Mouse (Mus musculus) mouse embryonic stem cell (cell line): ENCODE data around the gene Morc1.

ENCODE experiments used
- in situ Hi-C, 2 experiments: fragments of 300-500 bp; cut with MboI; formaldehyde crosslinking; loops; 1 replicate in 1 of 2; 3 replicates in 1 of 2; pipeline ENCODE4 v1.14.3; 2019 to 2020; ENCODE audit warnings: low sequenced_read_pairs in 2 of 2, low pct_unique_long_range_greater_than_20kb in 1 of 2, mixed read lengths in 1 of 2; ENCODE audit not compliant: unreplicated experiment in 1 of 2

The Morc1 gene

DNA sequence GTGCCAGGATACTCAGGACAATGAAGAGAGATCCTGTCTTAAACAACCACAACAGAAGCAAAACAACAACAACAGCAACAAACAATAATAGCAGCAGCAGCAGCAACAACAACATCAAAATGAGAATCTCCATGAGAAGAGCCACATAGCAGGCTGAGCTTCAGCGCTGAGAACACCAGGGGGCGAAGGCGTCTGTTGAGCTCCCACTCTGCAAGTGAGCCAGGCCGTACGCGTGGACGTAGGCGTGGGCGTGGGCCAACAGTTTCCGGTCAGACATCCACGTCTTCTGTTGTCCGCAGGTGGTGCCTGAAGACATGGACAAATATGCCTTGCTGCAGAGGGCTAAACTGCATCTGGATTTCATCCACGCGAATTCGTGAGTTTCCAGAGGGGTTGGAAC, at the start of gene Morc1:
TSS of gene Morc1 (plus strand) at position 211 of the 400 bp plus-strand sequence.
- in situ Hi-C loops = no loop called here

DNA sequence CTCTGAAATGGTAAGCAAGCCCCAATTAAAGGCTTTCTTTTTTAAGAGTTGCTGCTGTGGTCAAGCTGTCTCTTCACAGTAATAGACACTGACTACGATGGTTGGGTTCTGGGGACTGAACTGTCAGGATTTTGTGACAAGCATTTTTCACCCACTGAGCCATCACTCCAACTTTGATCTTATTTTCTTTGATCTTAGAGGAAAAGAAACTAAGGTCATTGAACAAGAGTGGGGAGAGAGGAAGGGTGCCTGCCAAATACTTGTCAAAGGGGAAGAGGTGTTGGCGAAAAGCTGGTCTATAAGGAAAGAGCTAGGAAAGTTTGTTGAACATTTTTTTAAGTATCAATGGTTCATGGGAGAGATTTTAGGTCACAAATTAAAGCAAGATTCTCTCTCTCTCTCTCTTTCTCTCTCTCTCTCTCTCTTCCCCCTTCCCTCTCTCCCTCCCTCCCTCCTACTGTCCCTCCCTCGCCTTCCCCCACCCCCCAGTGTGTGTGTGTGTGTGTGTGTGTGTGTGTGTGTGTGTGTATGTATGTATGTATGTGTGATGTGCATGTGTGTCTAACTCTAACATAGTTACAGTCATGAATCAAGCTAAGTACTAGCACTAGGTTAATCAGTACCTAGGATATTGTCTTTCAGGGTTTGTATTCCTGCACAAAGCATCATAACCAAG, 47.3 kb upstream of the Morc1 start:
- in situ Hi-C loops = no loop called here

DNA sequence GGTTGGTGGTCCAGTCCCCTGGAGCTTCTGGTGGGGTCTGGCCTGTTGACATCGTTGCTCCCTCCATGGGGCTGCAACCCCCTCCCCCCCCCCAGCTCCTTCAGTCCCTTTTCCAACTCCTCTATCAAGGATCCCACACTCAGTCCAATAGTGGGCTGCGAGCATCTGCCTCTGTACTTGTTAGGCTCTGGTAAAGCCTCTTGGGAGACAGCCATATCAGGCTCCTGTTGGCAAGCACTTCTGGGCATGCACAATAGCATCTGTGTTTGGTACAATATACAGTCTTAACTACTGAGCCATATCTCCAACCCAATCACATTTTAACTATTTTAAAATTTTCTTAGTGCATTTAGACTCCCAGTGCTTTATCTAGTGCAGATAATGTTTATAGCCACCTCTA, 44.1 kb upstream of the Morc1 start:
- in situ Hi-C loops = no loop called here

DNA sequence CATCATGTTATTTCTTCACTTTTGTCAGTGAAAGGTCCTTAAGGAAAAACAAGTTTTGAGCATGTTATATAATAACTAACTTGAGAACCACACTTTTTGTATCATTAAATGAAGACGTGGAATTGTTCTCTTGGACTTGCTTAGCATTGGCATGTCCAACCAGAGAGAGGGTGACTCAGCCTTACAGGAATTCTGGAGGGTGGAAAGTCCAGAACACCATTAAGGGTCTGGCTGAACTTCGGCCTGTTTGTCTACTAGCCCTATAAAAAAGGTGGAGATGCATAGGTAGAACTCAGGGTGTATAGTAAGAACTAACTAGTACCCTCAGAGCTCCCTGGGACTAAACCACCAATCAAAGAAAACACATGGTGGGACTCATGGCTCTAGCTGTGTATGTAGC, 35.8 kb upstream of the Morc1 start:
- in situ Hi-C loops = no loop called here

DNA sequence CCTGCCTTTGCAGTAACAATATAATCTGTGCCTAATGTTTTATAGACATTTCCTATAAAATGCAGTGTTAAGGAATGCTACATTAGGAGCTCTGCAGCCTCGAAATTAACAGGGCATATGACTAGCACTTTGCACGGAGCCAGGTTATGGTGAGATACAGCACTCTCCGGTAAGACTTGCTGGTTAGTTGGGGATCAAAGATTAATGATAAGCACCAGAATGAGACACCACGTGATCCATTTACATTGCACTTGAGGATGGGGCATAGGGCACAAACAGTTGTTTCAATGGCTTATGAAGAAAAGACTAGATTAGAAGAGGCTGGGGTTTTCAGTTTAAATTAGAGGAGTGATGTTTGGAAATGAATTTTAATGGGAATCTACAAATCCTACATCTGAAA, 28.1 kb upstream of the Morc1 start:
- in situ Hi-C loops = no loop called here

DNA sequence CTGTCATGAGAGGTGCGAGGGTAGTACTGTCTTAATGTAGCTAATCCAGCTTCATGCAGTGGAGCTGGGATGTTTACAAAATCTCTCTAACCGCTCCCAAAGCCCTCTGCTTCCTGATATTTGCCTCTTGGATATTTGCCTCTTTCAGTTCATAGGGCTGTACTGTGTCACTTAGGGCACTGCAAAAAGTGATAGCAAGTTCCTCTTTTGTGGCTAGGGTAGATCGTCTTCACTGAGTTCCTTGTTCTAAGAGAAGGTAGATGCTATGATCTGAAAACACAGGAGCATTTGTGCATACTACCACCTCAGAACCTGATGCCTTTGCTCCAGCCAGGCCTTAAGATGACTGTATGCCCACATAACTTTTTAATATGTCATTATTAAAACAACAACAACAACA, 27.6 kb upstream of the Morc1 start:
- in situ Hi-C loops = no loop called here

DNA sequence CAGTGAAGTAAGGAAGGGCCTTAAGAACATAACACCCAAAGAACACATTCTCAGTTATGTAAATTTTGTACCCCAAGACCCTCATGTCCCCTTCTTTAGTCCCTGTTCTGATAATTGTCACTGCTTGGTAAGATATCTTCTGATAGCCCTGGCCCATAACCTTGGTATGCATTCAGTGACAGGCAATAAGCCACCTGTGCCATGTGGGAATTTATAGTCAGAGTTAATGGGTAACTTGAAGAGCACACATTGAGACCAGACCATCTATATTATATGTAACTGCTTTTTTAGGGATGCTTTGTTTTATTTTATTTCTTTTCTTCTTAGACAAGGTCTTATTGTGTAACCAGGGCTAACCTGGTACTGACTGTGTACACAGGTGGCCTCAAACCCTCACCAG, 27.0 kb upstream of the Morc1 start:
- in situ Hi-C loops = no loop called here

DNA sequence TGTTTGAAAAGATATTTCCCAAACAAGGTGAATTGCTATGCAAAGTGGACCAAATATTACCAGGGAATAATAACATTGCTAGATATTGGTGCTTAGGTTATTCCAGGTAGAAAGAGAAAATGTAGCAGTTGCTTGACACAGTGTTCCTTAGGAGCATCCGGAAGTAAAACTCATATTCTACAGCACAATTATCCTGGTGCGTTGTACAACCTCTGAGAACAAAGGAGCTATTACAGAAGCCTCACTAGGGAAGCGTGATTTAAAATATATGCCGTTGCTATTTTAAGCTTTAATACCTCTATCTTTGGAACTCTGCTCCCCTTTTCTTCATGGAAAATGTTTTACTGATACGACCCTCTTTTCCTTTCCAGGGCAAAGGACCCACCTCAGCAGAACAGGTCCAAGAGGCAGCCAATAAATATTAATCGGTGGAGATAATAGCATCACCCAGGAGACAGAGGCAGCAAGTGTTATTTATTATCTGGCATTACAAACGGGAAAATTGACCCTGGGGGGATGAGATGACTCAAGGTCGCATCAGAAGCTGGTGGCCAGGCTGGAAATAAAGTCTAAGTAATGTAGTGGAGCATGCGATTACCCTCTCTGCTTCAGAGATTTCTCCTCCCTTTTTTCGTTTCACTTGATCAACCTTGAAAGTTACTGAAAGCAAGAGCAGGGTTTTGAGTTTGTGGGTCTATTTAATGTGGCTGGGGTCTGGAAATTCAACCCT, 25.2 kb upstream of the Morc1 start:
- in situ Hi-C loops = no loop called here

DNA sequence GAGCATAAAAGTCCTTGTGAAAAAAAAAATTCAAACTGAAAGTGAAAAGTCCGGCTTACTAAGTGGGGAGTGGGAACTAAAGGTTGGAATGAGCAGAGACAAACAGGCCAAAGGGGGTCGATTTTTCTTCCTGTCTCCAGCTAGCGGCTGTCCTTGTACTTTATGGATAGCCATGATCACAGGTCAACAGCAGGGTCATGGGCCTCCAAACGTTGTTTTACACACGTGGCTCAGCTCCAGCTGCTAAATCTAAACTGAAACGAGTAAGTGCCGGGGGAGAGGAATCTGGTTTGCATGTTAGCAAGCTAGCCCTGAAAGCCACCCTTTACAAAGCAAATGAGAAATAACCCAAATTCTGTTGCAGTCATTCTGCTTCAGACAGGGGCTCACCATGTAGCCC, 21.5 kb upstream of the Morc1 start:
- in situ Hi-C loops = no loop called here

DNA sequence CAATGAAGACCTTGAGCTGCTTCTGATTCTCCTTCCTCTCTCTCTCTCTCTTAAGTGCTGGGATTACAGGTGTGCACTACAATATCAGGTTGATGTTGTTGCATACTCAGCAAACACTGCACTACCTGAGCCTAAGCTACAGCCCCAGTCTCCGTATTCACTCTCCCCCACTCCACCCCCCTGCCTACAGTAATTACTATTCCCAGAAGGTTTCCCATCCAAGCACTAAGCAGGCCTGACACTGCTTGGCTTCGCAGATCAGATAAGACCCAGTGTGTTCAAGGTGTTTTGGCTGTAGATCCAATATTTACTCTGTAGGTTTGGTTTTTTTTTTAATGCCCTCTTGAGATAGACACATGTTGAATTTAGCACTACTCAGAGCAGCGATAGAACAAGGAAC, 20.9 kb upstream of the Morc1 start:
- in situ Hi-C loops = no loop called here

DNA sequence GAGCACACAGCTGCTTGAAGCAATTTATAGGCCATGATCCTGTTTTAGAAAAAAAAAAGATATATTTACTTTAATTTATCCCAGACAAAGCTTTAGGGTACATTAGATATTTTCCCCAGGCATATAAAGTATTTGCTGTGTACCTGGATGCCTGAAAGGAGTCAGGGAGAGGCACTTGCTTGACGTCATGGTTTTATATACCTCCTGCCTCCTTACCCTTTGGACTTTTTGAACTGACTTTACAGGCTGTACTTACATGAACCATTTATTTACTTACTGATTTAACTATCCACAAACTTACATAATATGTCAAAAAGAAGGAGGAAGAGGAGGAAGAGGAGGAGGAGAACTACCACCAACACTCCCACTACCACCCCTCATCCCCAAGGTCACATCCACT, 18.8 kb upstream of the Morc1 start, which contains the start of gene Gm5485:
TSS of gene Gm5485 (minus strand) at position 171 of the 400 bp plus-strand sequence.
- in situ Hi-C loops = no loop called here

DNA sequence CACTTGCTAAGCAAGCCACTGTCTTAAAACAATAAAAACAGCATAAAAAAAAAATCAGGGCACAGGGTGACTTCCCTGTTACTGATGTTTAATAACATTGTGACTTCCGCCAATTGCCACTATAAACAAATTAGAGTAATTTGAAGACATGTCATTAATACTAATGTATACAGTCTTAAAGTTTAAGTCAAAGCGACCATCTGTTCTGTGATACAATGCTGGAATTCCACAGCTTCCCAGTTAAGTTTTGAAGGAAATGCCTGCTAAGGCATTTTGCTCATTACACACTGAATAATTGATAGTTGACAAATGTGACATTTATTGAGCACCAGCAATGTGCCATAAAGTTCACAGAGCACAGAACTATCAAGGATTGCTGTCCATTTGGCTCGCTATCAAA, 12.5 kb upstream of the Morc1 start:
- in situ Hi-C loops = no loop called here

DNA sequence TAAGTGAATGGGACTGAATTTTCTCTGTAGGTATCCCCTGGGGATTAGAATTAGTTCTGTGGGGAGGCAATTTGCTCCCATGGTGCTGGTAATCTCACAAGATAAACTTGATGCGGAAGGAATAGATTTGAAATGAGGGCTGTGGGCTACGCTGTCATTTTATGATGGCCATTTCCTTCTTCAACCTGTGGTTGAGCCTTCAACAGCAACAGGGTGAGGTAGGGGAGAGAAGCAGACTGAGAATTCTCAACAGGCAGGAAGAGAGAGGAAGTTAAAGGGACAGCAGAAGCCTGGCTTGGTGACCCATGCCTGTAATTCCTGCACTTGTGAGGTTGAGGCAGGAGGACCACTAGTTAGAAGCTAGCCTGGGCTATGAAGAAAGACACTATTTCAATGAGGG, 12.0 kb upstream of the Morc1 start:
- in situ Hi-C loops = no loop called here

DNA sequence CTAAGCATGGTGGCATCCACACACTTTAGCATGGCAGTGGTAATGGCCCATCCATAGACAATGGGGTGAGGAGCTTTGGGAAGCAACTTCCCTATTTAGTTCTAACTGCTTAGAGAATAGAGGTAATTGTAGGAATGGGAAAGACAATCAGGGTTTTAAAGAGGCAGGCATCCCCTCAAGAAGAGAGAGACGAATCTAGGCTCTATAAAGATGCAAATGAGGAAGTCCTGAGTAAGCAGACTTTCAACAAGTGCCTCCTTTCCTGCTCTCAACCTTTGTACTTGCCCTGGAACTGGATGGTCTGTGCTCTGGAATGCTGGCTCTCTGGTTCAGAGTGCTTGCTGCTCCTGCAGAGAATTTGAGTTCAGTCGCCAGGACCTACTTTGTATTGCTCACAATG, 8.5 kb upstream of the Morc1 start:
- in situ Hi-C loops = no loop called here

DNA sequence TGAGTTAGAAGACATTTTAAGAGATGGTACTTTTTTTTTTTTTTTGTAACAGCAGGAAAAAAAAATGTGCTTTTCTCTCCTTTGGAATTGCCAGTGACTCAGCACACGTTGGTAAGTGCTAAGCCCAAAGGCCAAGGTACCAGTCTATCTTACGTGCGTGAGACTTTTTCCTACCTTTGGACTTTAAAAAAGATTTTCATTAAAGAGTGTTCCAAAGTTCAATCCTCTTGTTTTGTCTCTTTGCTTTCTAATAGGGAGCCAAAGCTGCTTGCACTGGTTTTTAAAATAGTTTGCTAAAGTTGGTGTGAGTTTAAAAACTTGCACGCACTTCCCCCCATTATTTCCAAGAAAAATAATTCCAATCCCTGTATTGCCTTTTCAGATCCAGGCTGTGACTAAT, 7.0 kb upstream of the Morc1 start:
- in situ Hi-C loops = no loop called here

DNA sequence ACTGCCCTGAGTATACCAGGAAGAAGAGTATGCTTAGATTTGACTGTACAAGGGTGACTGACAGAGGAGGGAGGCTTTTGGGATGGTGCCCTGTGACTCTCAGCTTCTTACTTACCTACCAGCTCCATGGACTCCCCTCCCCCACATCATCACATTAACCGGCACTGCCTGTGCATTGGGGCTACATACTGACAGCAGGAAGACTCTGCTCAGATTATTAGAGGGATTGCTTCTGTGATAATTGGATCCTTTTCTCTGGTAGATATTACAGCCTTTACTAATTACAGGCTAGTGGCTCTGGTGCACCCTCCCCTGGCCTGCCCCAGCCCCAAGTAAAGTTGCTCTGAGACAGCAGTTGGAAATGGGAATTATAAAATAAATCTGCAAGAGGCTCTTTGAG, 1.6 kb upstream of the Morc1 start:
- in situ Hi-C loops = no loop called here

DNA sequence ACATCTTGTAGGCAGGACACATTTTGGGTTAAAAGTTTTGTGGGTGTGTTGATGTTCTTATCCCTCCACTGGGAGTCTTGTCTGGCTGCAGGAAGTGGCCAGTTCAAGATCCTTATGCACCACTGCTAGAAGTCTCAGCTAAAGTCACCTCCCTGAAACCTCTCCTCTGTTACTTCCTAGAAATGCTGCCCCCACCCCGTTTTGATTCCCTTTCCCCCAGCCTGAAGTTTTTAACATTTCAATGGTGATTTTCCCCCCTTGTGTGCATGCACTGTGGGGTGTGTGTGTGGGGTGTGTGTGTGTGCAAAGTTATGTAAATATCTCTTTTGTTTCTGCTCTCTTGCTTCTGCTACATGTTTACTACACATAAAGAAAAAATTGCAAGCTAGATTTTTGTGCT, 4.4 kb downstream of the Morc1 start:
- in situ Hi-C loops = no loop called here

DNA sequence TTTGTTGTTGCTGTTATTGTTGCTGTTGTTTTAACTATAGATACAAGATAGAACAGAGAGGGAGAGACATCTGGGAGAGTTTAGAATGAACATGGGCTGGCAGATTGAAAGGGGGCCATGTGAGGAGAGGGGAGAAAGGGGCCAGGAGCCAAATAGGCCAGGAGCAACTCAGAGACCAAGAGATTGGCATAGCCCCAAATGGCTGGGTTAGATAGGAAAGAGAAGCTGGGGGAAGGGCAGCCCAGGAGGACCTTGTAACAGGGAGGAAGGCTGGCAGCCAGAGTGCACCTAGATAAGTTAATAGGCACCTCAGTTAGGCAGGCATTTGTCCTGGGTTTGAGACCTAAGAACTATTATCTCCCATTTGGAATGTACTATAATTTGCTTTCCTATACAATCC, 6.4 kb downstream of the Morc1 start:
- in situ Hi-C loops = no loop called here

DNA sequence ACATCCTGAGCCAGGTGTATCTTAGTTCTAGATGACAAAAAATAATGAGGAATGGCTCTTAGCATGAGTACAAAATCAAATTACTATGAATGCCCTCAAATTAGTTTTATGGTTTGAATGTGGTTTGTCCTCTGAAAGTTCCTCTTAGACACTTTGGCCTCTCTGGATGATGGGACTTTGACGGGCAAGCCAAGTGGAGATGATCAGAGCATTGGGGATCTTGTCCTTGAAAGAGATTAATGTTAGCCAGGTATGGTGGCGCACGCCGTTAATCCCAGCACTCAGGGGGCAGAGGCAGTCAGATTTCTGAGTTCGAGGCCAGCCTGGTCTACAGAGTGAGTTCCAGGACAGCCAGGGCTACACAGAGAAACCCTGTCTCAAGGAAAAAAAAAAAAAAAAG, 13.6 kb downstream of the Morc1 start:
- in situ Hi-C loops = no loop called here

DNA sequence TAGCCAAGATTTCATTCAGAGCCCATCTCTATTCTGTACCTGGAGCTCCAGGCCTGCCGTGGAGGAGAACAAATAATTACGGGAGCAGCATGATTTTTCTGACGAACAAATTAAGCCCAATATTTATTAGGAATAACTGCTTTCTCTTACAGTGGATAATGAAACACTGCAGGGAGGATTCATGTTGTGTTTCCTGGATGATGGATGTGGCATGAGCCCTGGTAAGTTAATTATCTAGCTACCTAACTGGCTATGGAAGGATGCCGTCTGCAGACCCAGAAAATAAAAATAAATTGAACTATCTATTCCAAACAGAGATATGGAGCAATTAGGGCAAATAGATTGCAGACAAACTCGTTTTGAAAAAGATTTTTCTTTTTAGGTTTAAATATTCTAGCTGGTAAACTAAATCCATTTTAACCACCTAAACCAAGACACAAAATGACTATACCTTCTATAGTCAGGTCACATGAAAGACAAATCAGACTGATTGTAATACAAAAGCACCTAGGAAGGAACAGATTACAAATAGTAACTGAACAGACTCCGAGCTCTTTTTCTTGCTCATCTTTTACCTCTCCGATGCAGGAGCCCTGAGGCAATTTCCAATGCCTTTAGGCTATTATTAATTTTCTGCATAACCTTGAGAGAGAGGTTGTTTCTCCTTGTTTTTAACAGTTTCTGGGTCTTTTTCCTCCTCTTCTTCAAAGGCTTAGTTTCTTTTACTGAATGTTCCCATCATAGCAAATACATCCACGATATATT, 15.3 kb downstream of the Morc1 start:
- in situ Hi-C loops = no loop called here
